Mouse (Mus musculus) embryo, embryonic 9.5 days (tissue): ENCODE results near the gene Slc9a8.

Source experiments
- DNase-seq: peaks from one replicate; pipeline ENCODE4 v3.0.0-alpha.2; 2017; ENCODE audit errors: extremely low spot score

Gene Slc9a8

GRCm38 (mm10) chr2:167510485-167510884 is 89.0 kb downstream of the Slc9a8 start:
- no peak for DNase-seq

GRCm38 (mm10) chr2:167512365-167512764 is 90.9 kb downstream of the Slc9a8 start:
- no peak for DNase-seq

GRCm38 (mm10) chr2:167512970-167513369 is 91.5 kb downstream of the Slc9a8 start:
- DNase-seq: no peak

- no peak for DNase-seq
Observed at GRCm38 (mm10) chr2:167514641-167515040, 93.1 kb downstream of the Slc9a8 start.

- no peak for DNase-seq
Observed at GRCm38 (mm10) chr2:167515688-167516087, 94.2 kb downstream of the Slc9a8 start.

GRCm38 (mm10) chr2:167519606-167520252 is 98.2 kb downstream of the Slc9a8 start:
- DNase-seq: no peak
